8 mouse cellular contexts compared by ENCODE assay signal in genomic region chr19:5925311-5925855, GRCm38 (mm10). TPM values are rescaled to one million over a fixed set of nuclear protein-coding genes. Genes with fewer than 3 reads are reported as not detected.
DNase-seq lines count a peak whose midpoint lies in the region; ATAC-seq lines count a peak whose summit lies in the region.

No protein-coding gene starts in this region.

- no peaks in the 10 kb centered on the region for H3K9me3 ChIP-seq in heart, embryonic 11.5 days (replicated peaks; ENCODE audit: control insufficient read depth, low read length)
- H3K9me3 ChIP-seq in heart, embryonic 16.5 days (replicated peaks; ENCODE audit: control insufficient read depth, low read length) = no peaks in the 10 kb centered on the region
- no peaks in the 10 kb centered on the region for H3K9me3 ChIP-seq in liver, embryonic 16.5 days (replicated peaks; ENCODE audit: control insufficient read depth, low read length)

- no peaks in the 10 kb centered on the region for H3K36me3 ChIP-seq in heart, embryonic 11.5 days (ENCODE audit: control insufficient read depth, insufficient read depth, low read length)
- H3K36me3 ChIP-seq in heart, embryonic 16.5 days (ENCODE audit: control insufficient read depth, insufficient read depth) = no peaks in the 10 kb centered on the region
- no peaks in the 10 kb centered on the region for H3K36me3 ChIP-seq in liver, embryonic 16.5 days (ENCODE audit: control insufficient read depth, insufficient read depth)

- peak overlapping the region; percentile 93 for H3K4me2 ChIP-seq in heart, embryonic 11.5 days
- peak overlapping the region; percentile 98 for H3K4me2 ChIP-seq in heart, embryonic 16.5 days (ENCODE audit: low read depth, low read length)
- H3K4me2 ChIP-seq in liver, embryonic 16.5 days (ENCODE audit: low read depth, low read length) = peak overlapping the region; percentile 100

- 22% methylated on average over 11 of the region's 11 CpGs for WGBS in heart, embryonic 11.5 days (ENCODE audit: insufficient replicate concordance)
- WGBS in heart, embryonic 16.5 days = 22% methylated on average over 11 of the region's 11 CpGs
- 24% methylated on average over 11 of the region's 11 CpGs for WGBS in liver, embryonic 16.5 days (ENCODE audit: insufficient replicate concordance)

- no peaks in the 10 kb centered on the region for H3K27me3 ChIP-seq in heart, embryonic 11.5 days (ENCODE audit: control insufficient read depth, insufficient read depth, low read length)
- H3K27me3 ChIP-seq in heart, embryonic 16.5 days (ENCODE audit: control insufficient read depth, insufficient read depth, low read length) = no peaks in the 10 kb centered on the region
- H3K27me3 ChIP-seq in liver, embryonic 16.5 days (ENCODE audit: control insufficient read depth, insufficient read depth, low read depth, low read length) = peaks cover 13% of the 10 kb centered on the region

- peaks cover 31% of the 10 kb centered on the region for H3K4me1 ChIP-seq in heart, embryonic 11.5 days (ENCODE audit: control insufficient read depth, insufficient read depth, low read length)
- H3K4me1 ChIP-seq in heart, embryonic 16.5 days (ENCODE audit: control insufficient read depth, insufficient read depth, low read length) = peaks cover 30% of the 10 kb centered on the region
- H3K4me1 ChIP-seq in liver, embryonic 16.5 days (ENCODE audit: control insufficient read depth, low read depth, low read length) = peaks cover 46% of the 10 kb centered on the region

- peak overlapping the region; percentile 71 for H3K4me3 ChIP-seq in heart, embryonic 11.5 days (ENCODE audit: low read depth, low read length)
- H3K4me3 ChIP-seq in heart, embryonic 16.5 days (ENCODE audit: low read length) = peak overlapping the region; percentile 86
- peak overlapping the region; percentile 23 for H3K4me3 ChIP-seq in liver, embryonic 16.5 days (ENCODE audit: low read depth, low read length)

- intact Hi-C loops in heart, postnatal 14 days (cut with DNase I) = no loop called here

- no peak for DNase-seq in heart, postnatal 14 days
- peak; percentile 8 for DNase-seq in Muller cell, postnatal 12 days (ENCODE audit: inconsistent ontology term)
- no peak for DNase-seq in B cell, adult 2 months
- DNase-seq in right cerebral cortex, postnatal 36 days (ENCODE audit: low spot score in 2 of 2) = no peak

- H3K27ac ChIP-seq in heart, embryonic 11.5 days (ENCODE audit: low read depth, low read length) = peak overlapping the region; percentile 24; the same call in 1 of the 2 replicates
- peak overlapping the region; percentile 97 for H3K27ac ChIP-seq in heart, embryonic 16.5 days (ENCODE audit: low read length)
- no peak overlapping the region for H3K27ac ChIP-seq in liver, embryonic 16.5 days (ENCODE audit: low read length)

- peak overlapping the region; percentile 0; the same call in 1 of the 2 replicates for H3K9ac ChIP-seq in heart, embryonic 11.5 days (ENCODE audit: low read depth, low read length)
- H3K9ac ChIP-seq in heart, embryonic 16.5 days (ENCODE audit: low read length) = peak overlapping the region; percentile 66
- H3K9ac ChIP-seq in liver, embryonic 16.5 days (ENCODE audit: low read depth, low read length) = no peak overlapping the region

- no peak for ATAC-seq in heart, embryonic 11.5 days (replicated peaks; ENCODE audit: insufficient number of reproducible peaks, low FRiP score, low TSS enrichment)
- no peak for ATAC-seq in heart, embryonic 16.5 days (replicated peaks; ENCODE audit: extremely low read depth, insufficient read depth, low FRiP score)
- ATAC-seq in liver, embryonic 16.5 days (ENCODE audit: low read depth) = no peak
- no peak for ATAC-seq in megakaryocyte progenitor cell, adult 5-6 weeks (replicated peaks; ENCODE audit: poor library complexity)

RNA-seq across cellular contexts. Expression of gene Cdc42ep2, which starts 0.8 kb away (rescaled TPM):
- 6.3 and 7.6 TPM in 2 replicates for polyA plus RNA-seq in heart, embryonic 11.5 days (2014; fragmentation: Nextera tagmentation; extraction: Ambion mirVana)
- total RNA-seq in heart, postnatal 14 days (2021) = 10 to 100 TPM in 1 of 2 experiments, 1 to 10 TPM in 1; 9.9 to 12.0 TPM
- polyA plus RNA-seq in heart, embryonic 16.5 days (2015; fragmentation: Nextera tagmentation; extraction: Ambion mirVana) = 12.4 and 12.6 TPM in 2 replicates
- 2.9 and 3.6 TPM in 2 replicates for polyA plus RNA-seq in liver, embryonic 16.5 days (2015; fragmentation: Nextera tagmentation; extraction: Ambion mirVana)
- total RNA-seq in megakaryocyte progenitor cell, adult 5-6 weeks (2015) = not detected in 2 replicates
- 0.07 TPM in 1 of 2 replicates, not detected in the other for total RNA-seq in megakaryocyte progenitor cell, adult 5-6 weeks (2017)

RNA-seq across cellular contexts. Expression of gene Dpf2, which starts 12.6 kb away (rescaled TPM):
- polyA plus RNA-seq in heart, embryonic 11.5 days (2014; fragmentation: Nextera tagmentation; extraction: Ambion mirVana) = 105 and 119 TPM in 2 replicates
- total RNA-seq in heart, postnatal 14 days (2021) = 100 to 1,000 TPM; 101 TPM
- 97.5 and 103 TPM in 2 replicates for polyA plus RNA-seq in heart, embryonic 16.5 days (2015; fragmentation: Nextera tagmentation; extraction: Ambion mirVana)
- polyA plus RNA-seq in liver, embryonic 16.5 days (2015; fragmentation: Nextera tagmentation; extraction: Ambion mirVana) = 48.4 and 52.8 TPM in 2 replicates
- total RNA-seq in megakaryocyte progenitor cell, adult 5-6 weeks (2015) = 47.6 and 50.3 TPM in 2 replicates
- total RNA-seq in megakaryocyte progenitor cell, adult 5-6 weeks (2017) = 65.1 and 83.0 TPM in 2 replicates

RNA-seq across cellular contexts. Expression of gene Tigd3, which starts 31.4 kb away (rescaled TPM):
- polyA plus RNA-seq in heart, embryonic 11.5 days (2014; fragmentation: Nextera tagmentation; extraction: Ambion mirVana) = 1.5 and 2.6 TPM in 2 replicates
- under 1 TPM; 0.79 to 0.93 TPM for total RNA-seq in heart, postnatal 14 days (2021)
- 1.5 and 1.6 TPM in 2 replicates for polyA plus RNA-seq in heart, embryonic 16.5 days (2015; fragmentation: Nextera tagmentation; extraction: Ambion mirVana)
- polyA plus RNA-seq in liver, embryonic 16.5 days (2015; fragmentation: Nextera tagmentation; extraction: Ambion mirVana) = 2.3 and 2.6 TPM in 2 replicates
- 0.32 and 0.81 TPM in 2 replicates for total RNA-seq in megakaryocyte progenitor cell, adult 5-6 weeks (2015)
- 1.5 and 2.8 TPM in 2 replicates for total RNA-seq in megakaryocyte progenitor cell, adult 5-6 weeks (2017)

RNA-seq across cellular contexts. Expression of gene Pola2, which starts 38.6 kb away (rescaled TPM):
- polyA plus RNA-seq in heart, embryonic 11.5 days (2014; fragmentation: Nextera tagmentation; extraction: Ambion mirVana) = 58.9 and 59.2 TPM in 2 replicates
- total RNA-seq in heart, postnatal 14 days (2021) = 10 to 100 TPM; 12.3 to 14.2 TPM
- 48.3 and 55.2 TPM in 2 replicates for polyA plus RNA-seq in heart, embryonic 16.5 days (2015; fragmentation: Nextera tagmentation; extraction: Ambion mirVana)
- polyA plus RNA-seq in liver, embryonic 16.5 days (2015; fragmentation: Nextera tagmentation; extraction: Ambion mirVana) = 47.2 and 48.6 TPM in 2 replicates
- 60.9 and 76.7 TPM in 2 replicates for total RNA-seq in megakaryocyte progenitor cell, adult 5-6 weeks (2015)
- 57.4 and 61.3 TPM in 2 replicates for total RNA-seq in megakaryocyte progenitor cell, adult 5-6 weeks (2017)

RNA-seq across cellular contexts. Expression of gene Slc25a45, which starts 47.8 kb away (rescaled TPM):
- 2.1 and 2.3 TPM in 2 replicates for polyA plus RNA-seq in heart, embryonic 11.5 days (2014; fragmentation: Nextera tagmentation; extraction: Ambion mirVana)
- total RNA-seq in heart, postnatal 14 days (2021) = 1 to 10 TPM; 3.3 to 4.5 TPM
- 4.6 and 5.0 TPM in 2 replicates for polyA plus RNA-seq in heart, embryonic 16.5 days (2015; fragmentation: Nextera tagmentation; extraction: Ambion mirVana)
- 6.3 and 6.9 TPM in 2 replicates for polyA plus RNA-seq in liver, embryonic 16.5 days (2015; fragmentation: Nextera tagmentation; extraction: Ambion mirVana)
- total RNA-seq in megakaryocyte progenitor cell, adult 5-6 weeks (2015) = 28.7 and 30.5 TPM in 2 replicates
- 30.2 and 39.5 TPM in 2 replicates for total RNA-seq in megakaryocyte progenitor cell, adult 5-6 weeks (2017)

Comparison
In these comparisons a context has a peak if more than half of its experiments do, and no peak if none do; other contexts are left out.
1. H3K4me3 ChIP-seq: peak in every context shown above with its lines; median percentile 86 in heart, embryonic 16.5 days; 71 in heart, embryonic 11.5 days; 23 in liver, embryonic 16.5 days.